21 mouse cellular contexts compared by ENCODE assay signal in genomic region chr15:32331037-32331436, GRCm38 (mm10).
DNase-seq lines count a peak whose midpoint lies in the region; ATAC-seq lines count a peak whose summit lies in the region.
"Had no signal": no experiment of that assay in that cellular context is flagged by ENCODE, and none has a peak within 500 bp of the region (broad histone marks: within the 10 kb centered on the region; RNA-seq: fewer than 3 reads in every experiment).

No protein-coding gene starts in this region.

- DNase-seq in forebrain, embryonic 10.5 days (ENCODE audit: extremely low spot score, low spot score): no peak
- DNase-seq in midbrain, embryonic 11.5 days (ENCODE audit: low spot score, missing footprints): no peak
- DNase-seq in midbrain, embryonic 14.5 days: no peak
- DNase-seq in embryonic facial prominence, embryonic 10.5 days (ENCODE audit: low spot score): no peak
- no peak for DNase-seq in T-cell, adult 2 months (ENCODE audit: low spot score)
- DNase-seq: adrenal gland, postnatal 14 days; cerebellum, adult 8-10 months; cerebellum, postnatal 36 days; kidney, adult 9 months; kidney, postnatal 14 days; lung, embryonic 14.5 days; thymus, adult 18-20 months; thymus, postnatal 36 days had no signal

- no peak overlapping the region for H3K9ac ChIP-seq in forebrain, embryonic 16.5 days (replicated peaks; ENCODE audit: low read depth, low read length)
- H3K9ac ChIP-seq in midbrain, embryonic 11.5 days (ENCODE audit: low read length): no peak overlapping the region
- no peak overlapping the region for H3K9ac ChIP-seq in midbrain, embryonic 14.5 days (replicated peaks; ENCODE audit: low read length)
- H3K9ac ChIP-seq in limb, embryonic 13.5 days: no peak overlapping the region
- H3K9ac ChIP-seq: limb, embryonic 15.5 days; liver, embryonic 14.5 days; lung, embryonic 14.5 days; neural tube, embryonic 13.5 days had no signal

- peak overlapping the region; percentile 71; the same call in 1 of the 2 replicates for H3K27ac ChIP-seq in forebrain, embryonic 10.5 days
- H3K27ac ChIP-seq in forebrain, embryonic 16.5 days (ENCODE audit: low read length): no peak overlapping the region
- no peak overlapping the region for H3K27ac ChIP-seq in midbrain, embryonic 11.5 days (ENCODE audit: low read depth, low read length)
- H3K27ac ChIP-seq in midbrain, embryonic 14.5 days (replicated peaks; ENCODE audit: low read depth, low read length): no peak overlapping the region
- peak overlapping the region; percentile 80 for H3K27ac ChIP-seq in embryonic facial prominence, embryonic 10.5 days (replicated peaks)
- H3K27ac ChIP-seq in limb, embryonic 13.5 days: no peak overlapping the region
- H3K27ac ChIP-seq: hindbrain, postnatal 0 days; limb, embryonic 15.5 days; liver, embryonic 14.5 days; neural tube, embryonic 13.5 days had no signal

- no peaks in the 10 kb centered on the region for H3K9me3 ChIP-seq in forebrain, embryonic 10.5 days
- H3K9me3 ChIP-seq in forebrain, embryonic 16.5 days (ENCODE audit: control insufficient read depth, low read length): no peaks in the 10 kb centered on the region
- no peaks in the 10 kb centered on the region for H3K9me3 ChIP-seq in midbrain, embryonic 11.5 days (ENCODE audit: control insufficient read depth, low read length)
- no peaks in the 10 kb centered on the region for H3K9me3 ChIP-seq in midbrain, embryonic 14.5 days (ENCODE audit: control insufficient read depth, low read length)
- H3K9me3 ChIP-seq in embryonic facial prominence, embryonic 10.5 days: no peaks in the 10 kb centered on the region
- no peaks in the 10 kb centered on the region for H3K9me3 ChIP-seq in limb, embryonic 13.5 days
- H3K9me3 ChIP-seq: limb, embryonic 15.5 days; neural tube, embryonic 13.5 days had no signal

- no peaks in the 10 kb centered on the region for H3K36me3 ChIP-seq in forebrain, embryonic 10.5 days (replicated peaks)
- no peaks in the 10 kb centered on the region for H3K36me3 ChIP-seq in forebrain, embryonic 16.5 days (ENCODE audit: control insufficient read depth, insufficient read depth)
- H3K36me3 ChIP-seq in midbrain, embryonic 11.5 days (ENCODE audit: control insufficient read depth, insufficient read depth, low read length): no peaks in the 10 kb centered on the region
- H3K36me3 ChIP-seq in midbrain, embryonic 14.5 days (ENCODE audit: control insufficient read depth, insufficient read depth, low read length): no peaks in the 10 kb centered on the region
- no peaks in the 10 kb centered on the region for H3K36me3 ChIP-seq in embryonic facial prominence, embryonic 10.5 days (replicated peaks)
- H3K36me3 ChIP-seq in limb, embryonic 13.5 days: no peaks in the 10 kb centered on the region
- H3K36me3 ChIP-seq: limb, embryonic 15.5 days; neural tube, embryonic 13.5 days had no signal

- H3K4me2 ChIP-seq in forebrain, embryonic 16.5 days (ENCODE audit: low read length): no peak overlapping the region
- H3K4me2 ChIP-seq in midbrain, embryonic 11.5 days: no peak overlapping the region
- no peak overlapping the region for H3K4me2 ChIP-seq in midbrain, embryonic 14.5 days (ENCODE audit: low read length)
- H3K4me2 ChIP-seq in limb, embryonic 13.5 days (replicated peaks): no peak overlapping the region
- H3K4me2 ChIP-seq: heart, embryonic 11.5 days; limb, embryonic 15.5 days; lung, embryonic 14.5 days; neural tube, embryonic 13.5 days had no signal

- no peaks in the 10 kb centered on the region for H3K27me3 ChIP-seq in forebrain, embryonic 10.5 days (ENCODE audit: poor library complexity, severe bottlenecking)
- H3K27me3 ChIP-seq in forebrain, embryonic 16.5 days (replicated peaks; ENCODE audit: control insufficient read depth, insufficient read depth, low read length): no peaks in the 10 kb centered on the region
- no peaks in the 10 kb centered on the region for H3K27me3 ChIP-seq in midbrain, embryonic 11.5 days (ENCODE audit: control insufficient read depth, insufficient read depth, low read length)
- H3K27me3 ChIP-seq in midbrain, embryonic 14.5 days (ENCODE audit: control insufficient read depth, insufficient read depth, low read length): no peaks in the 10 kb centered on the region
- H3K27me3 ChIP-seq in embryonic facial prominence, embryonic 10.5 days (replicated peaks; ENCODE audit: low read depth, poor library complexity, severe bottlenecking): no peaks in the 10 kb centered on the region
- no peaks in the 10 kb centered on the region for H3K27me3 ChIP-seq in limb, embryonic 13.5 days
- H3K27me3 ChIP-seq: limb, embryonic 15.5 days; neural tube, embryonic 13.5 days had no signal

- WGBS in forebrain, embryonic 10.5 days: 81% methylated on average over 2 of the region's 2 CpGs
- 33% methylated on average over 2 of the region's 2 CpGs for WGBS in forebrain, embryonic 16.5 days
- 45% methylated on average over 2 of the region's 2 CpGs for WGBS in midbrain, embryonic 11.5 days
- WGBS in midbrain, embryonic 14.5 days: 27% methylated on average over 2 of the region's 2 CpGs
- WGBS in embryonic facial prominence, embryonic 10.5 days: 78% methylated on average over 2 of the region's 2 CpGs
- 75% methylated on average over 2 of the region's 2 CpGs for WGBS in limb, embryonic 13.5 days

- no peak for ATAC-seq in forebrain, embryonic 16.5 days
- ATAC-seq in midbrain, embryonic 11.5 days (ENCODE audit: low FRiP score): peak; percentile 61
- no peak for ATAC-seq in midbrain, embryonic 14.5 days (ENCODE audit: low FRiP score, low TSS enrichment)
- ATAC-seq in limb, embryonic 13.5 days (ENCODE audit: low FRiP score, low read depth): peak; percentile 38; the same call in 1 of the 2 replicates
- ATAC-seq: hindbrain, postnatal 0 days; intestine, embryonic 16.5 days had no signal

- no peak overlapping the region for H3K4me3 ChIP-seq in forebrain, embryonic 10.5 days
- no peak overlapping the region for H3K4me3 ChIP-seq in forebrain, embryonic 16.5 days (replicated peaks; ENCODE audit: low read length)
- no peak overlapping the region for H3K4me3 ChIP-seq in midbrain, embryonic 11.5 days (ENCODE audit: low read depth, low read length)
- H3K4me3 ChIP-seq in midbrain, embryonic 14.5 days (replicated peaks; ENCODE audit: low read depth, low read length): no peak overlapping the region
- H3K4me3 ChIP-seq in embryonic facial prominence, embryonic 10.5 days: no peak overlapping the region
- H3K4me3 ChIP-seq in limb, embryonic 13.5 days: no peak overlapping the region
- H3K4me3 ChIP-seq: limb, embryonic 15.5 days; neural tube, embryonic 13.5 days had no signal

- H3K4me1 ChIP-seq in forebrain, embryonic 10.5 days: peaks cover 29% of the 10 kb centered on the region
- peaks cover 13% of the 10 kb centered on the region for H3K4me1 ChIP-seq in forebrain, embryonic 16.5 days (replicated peaks; ENCODE audit: control insufficient read depth, insufficient read depth, low read length)
- no peaks in the 10 kb centered on the region; the same call in 1 of the 2 replicates for H3K4me1 ChIP-seq in midbrain, embryonic 11.5 days (ENCODE audit: control insufficient read depth, insufficient read depth, low read length)
- 0 out of 2 replicates have a peak, but pooled peaks cover 7% of the 10 kb centered on the region for H3K4me1 ChIP-seq in midbrain, embryonic 14.5 days (ENCODE audit: control insufficient read depth, insufficient read depth, low read length)
- H3K4me1 ChIP-seq in embryonic facial prominence, embryonic 10.5 days: peaks cover 47% of the 10 kb centered on the region
- H3K4me1 ChIP-seq in limb, embryonic 13.5 days: peaks cover 35% of the 10 kb centered on the region

Comparison
In these comparisons a context has a peak if more than half of its experiments do, and no peak if none do; other contexts are left out.
1. H3K27ac ChIP-seq: peak in forebrain, embryonic 10.5 days (single experiment) and embryonic facial prominence, embryonic 10.5 days (single experiment); none in forebrain, embryonic 16.5 days (single experiment), midbrain, embryonic 11.5 days (single experiment), midbrain, embryonic 14.5 days (single experiment) and limb, embryonic 13.5 days (single experiment).
2. ATAC-seq: peak in midbrain, embryonic 11.5 days (single experiment) and limb, embryonic 13.5 days (single experiment); none in forebrain, embryonic 16.5 days (single experiment) and midbrain, embryonic 14.5 days (single experiment).